Mouse (Mus musculus) adrenal gland, adult 2 months (tissue): ENCODE results near the gene Atp1a2. TPM values are rescaled to one million over a fixed set of nuclear protein-coding genes. Genes with fewer than 3 reads are reported as not detected.

Experiments
- DNase-seq: peaks from one replicate; pipeline ENCODE4 v3.0.0; 2021
- polyA plus RNA-seq: library from polyadenylated mRNA; depleted of rRNA; stranded (reverse); fragments of >200 nt; gene quantifications from 2 replicates; pipeline ENCODE4 v1.2.3, GENCODE M21; 2012
- total RNA-seq, 2 experiments: library from RNA; stranded (reverse); gene quantifications; 2 replicates each; pipeline ENCODE4 v1.2.3; 2021

Gene Atp1a2
- total and polyA plus RNA-seq, 3 experiments, result 57.3 to 247 (median 126) TPM

GRCm38 (mm10) chr1:172324725-172325124 is 26.9 kb upstream of the Atp1a2 start:
- DNase-seq, result peak; percentile 73

GRCm38 (mm10) chr1:172323801-172324359 is 26.0 kb upstream of the Atp1a2 start:
- no peak for DNase-seq

- no peak for DNase-seq
These were observed 25.4 kb upstream of the Atp1a2 start for GRCm38 (mm10) chr1:172323298-172323697.

- no peak for DNase-seq
These were observed 24.9 kb upstream of the Atp1a2 start for GRCm38 (mm10) chr1:172322725-172323124.

- no peak for DNase-seq
These were observed 22.1 kb upstream of the Atp1a2 start for GRCm38 (mm10) chr1:172319921-172320411.

GRCm38 (mm10) chr1:172319346-172319745 is 21.5 kb upstream of the Atp1a2 start:
- no peak for DNase-seq

GRCm38 (mm10) chr1:172318424-172319035 is 20.7 kb upstream of the Atp1a2 start:
- DNase-seq, result no peak

- DNase-seq, result no peak
These were observed 20.1 kb upstream of the Atp1a2 start for GRCm38 (mm10) chr1:172317946-172318345.

- DNase-seq, result no peak
These were observed 19.6 kb upstream of the Atp1a2 start for GRCm38 (mm10) chr1:172317431-172317830.

- no peak for DNase-seq
These were observed 17.0 kb upstream of the Atp1a2 start for GRCm38 (mm10) chr1:172314911-172315310.

GRCm38 (mm10) chr1:172313613-172314411 is 15.9 kb upstream of the Atp1a2 start:
- no peak for DNase-seq

- no peak for DNase-seq
These were observed 15.1 kb upstream of the Atp1a2 start for GRCm38 (mm10) chr1:172312768-172313561.

GRCm38 (mm10) chr1:172311921-172312767 is 14.3 kb upstream of the Atp1a2 start:
- peak; percentile 96 for DNase-seq

GRCm38 (mm10) chr1:172311248-172311906 is 13.5 kb upstream of the Atp1a2 start:
- DNase-seq, result peak; percentile 83

GRCm38 (mm10) chr1:172309699-172310398 is 12.0 kb upstream of the Atp1a2 start:
- peak; percentile 90 for DNase-seq

- DNase-seq, result no peak
These were observed 10.5 kb upstream of the Atp1a2 start for GRCm38 (mm10) chr1:172308409-172308808.

- DNase-seq, result no peak
These were observed 10.1 kb upstream of the Atp1a2 start for GRCm38 (mm10) chr1:172307936-172308335.

GRCm38 (mm10) chr1:172306885-172307284 is 9.0 kb upstream of the Atp1a2 start:
- no peak for DNase-seq

GRCm38 (mm10) chr1:172306196-172306595 is 8.3 kb upstream of the Atp1a2 start:
- no peak for DNase-seq

- peak; percentile 38 for DNase-seq
These were observed 7.8 kb upstream of the Atp1a2 start for GRCm38 (mm10) chr1:172305635-172306034.
